Mouse (Mus musculus): ENCODE results near the gene Rarg. TPM values are rescaled to one million over a fixed set of nuclear protein-coding genes. Genes with fewer than 3 reads are reported as not detected.

Gene Rarg
- polyA plus RNA-seq, 1 experiment from 2014 or later: 2.8 TPM

GRCm38 (mm10) chr15:102279092-102279782, 21.9 kb upstream of the Rarg start, which contains the start of gene Mfsd5:
Gene Mfsd5, plus strand, starts transcription at chr15:102279454.
- Histone ChIP-seq H3K4me3 (replicated peaks) (peak within 1 kb of the TSS; percentile 77), H3K4me2 (peak within 1 kb of the TSS; percentile 87), H3K36me3 (replicated peaks) (peaks cover 20% of the 10 kb centered on the region), H3K9me3 (replicated peaks) (no peaks in the 10 kb centered on the region), H3K4me1 (replicated peaks) (peaks cover 55% of the 10 kb centered on the region), H3K27ac (replicated peaks) (peak within 1 kb of the TSS; percentile 77), H3K9ac (peak within 1 kb of the TSS; percentile 76), H3K27me3 (no peaks in the 10 kb centered on the region)
- peak; percentile 92 for ATAC-seq (ENCODE audit: insufficient read depth)
- under 1% methylated on average over 65 of the region's 65 CpGs for WGBS (ENCODE audit: insufficient replicate concordance)

- 0 out of 2 replicates have a peak, but pooled peaks cover 4% of the 10 kb centered on the region for H3K27me3 ChIP-seq
- no peak for ATAC-seq (ENCODE audit: insufficient read depth)
Measured at GRCm38 (mm10) chr15:102278726-102279091, 21.4 kb upstream of the Rarg start.

GRCm38 (mm10) chr15:102273982-102274716, 16.8 kb upstream of the Rarg start:
- WGBS (ENCODE audit: insufficient replicate concordance): 58% methylated on average over 6 of the region's 6 CpGs
- H3K9ac ChIP-seq: no peak overlapping the region

More at GRCm38 (mm10) chr15:102278726-102279091, 21.4 kb upstream of the Rarg start:
- peak overlapping the region; percentile 77 for H3K27ac ChIP-seq (replicated peaks)
- peak overlapping the region; percentile 76 for H3K9ac ChIP-seq
- no peaks in the 10 kb centered on the region for H3K9me3 ChIP-seq (replicated peaks)
- H3K4me1 ChIP-seq (replicated peaks): peaks cover 50% of the 10 kb centered on the region
- H3K4me2 ChIP-seq: peak overlapping the region; percentile 87
- WGBS (ENCODE audit: insufficient replicate concordance): 17% methylated on average over 7 of the region's 7 CpGs
- peaks cover 20% of the 10 kb centered on the region for H3K36me3 ChIP-seq (replicated peaks)
- peak overlapping the region; percentile 77 for H3K4me3 ChIP-seq (replicated peaks)

GRCm38 (mm10) chr15:102271441-102271840, 14.1 kb upstream of the Rarg start:
- no peak overlapping the region for H3K9ac ChIP-seq
- H3K4me1 ChIP-seq (replicated peaks): no peaks in the 10 kb centered on the region
- 23% methylated on average over 3 of the region's 3 CpGs for WGBS (ENCODE audit: insufficient replicate concordance)
- no peaks in the 10 kb centered on the region for H3K9me3 ChIP-seq (replicated peaks)
- H3K4me2 ChIP-seq: no peak overlapping the region
- ATAC-seq (ENCODE audit: insufficient read depth): no peak
- no peak overlapping the region for H3K27ac ChIP-seq (replicated peaks)
- no peak overlapping the region for H3K4me3 ChIP-seq (replicated peaks)
- H3K36me3 ChIP-seq (replicated peaks): no peaks in the 10 kb centered on the region
- H3K27me3 ChIP-seq: peaks cover 43% of the 10 kb centered on the region

More at GRCm38 (mm10) chr15:102273982-102274716, 16.8 kb upstream of the Rarg start:
- H3K9me3 ChIP-seq (replicated peaks): no peaks in the 10 kb centered on the region
- no peak for ATAC-seq (ENCODE audit: insufficient read depth)
- no peaks in the 10 kb centered on the region for H3K36me3 ChIP-seq (replicated peaks)
- H3K27me3 ChIP-seq: peaks cover 37% of the 10 kb centered on the region
- H3K4me2 ChIP-seq: no peak overlapping the region
- no peak overlapping the region for H3K27ac ChIP-seq (replicated peaks)
- H3K4me1 ChIP-seq (replicated peaks): peaks cover 8% of the 10 kb centered on the region
- H3K4me3 ChIP-seq (replicated peaks): no peak overlapping the region

GRCm38 (mm10) chr15:102270274-102270960, 13.1 kb upstream of the Rarg start, which contains the start of gene Gm9918:
Gene Gm9918, plus strand, starts transcription at chr15:102270563.
- H3K36me3 ChIP-seq (replicated peaks): no peaks in the 10 kb centered on the region
- no peak within 1 kb of the TSS for H3K4me3 ChIP-seq (replicated peaks)
- WGBS (ENCODE audit: insufficient replicate concordance): 30% methylated on average over 21 of the region's 21 CpGs
- H3K9ac ChIP-seq: no peak within 1 kb of the TSS
- no peaks in the 10 kb centered on the region for H3K9me3 ChIP-seq (replicated peaks)
- H3K27ac ChIP-seq (replicated peaks): no peak within 1 kb of the TSS
- H3K4me1 ChIP-seq (replicated peaks): no peaks in the 10 kb centered on the region
- H3K27me3 ChIP-seq: peaks cover 48% of the 10 kb centered on the region
- ATAC-seq (ENCODE audit: insufficient read depth): no peak
- peak within 1 kb of the TSS; percentile 20 for H3K4me2 ChIP-seq

GRCm38 (mm10) chr15:102265548-102265947, 8.2 kb upstream of the Rarg start:
- Histone ChIP-seq H3K36me3 (replicated peaks) (no peaks in the 10 kb centered on the region), H3K27ac (replicated peaks) (no peak overlapping the region), H3K4me1 (replicated peaks) (no peaks in the 10 kb centered on the region), H3K9ac (no peak overlapping the region), H3K9me3 (replicated peaks) (no peaks in the 10 kb centered on the region), H3K27me3 (peaks cover 55% of the 10 kb centered on the region), H3K4me2 (no peak overlapping the region), H3K4me3 (replicated peaks) (no peak overlapping the region)
- ATAC-seq (ENCODE audit: insufficient read depth): no peak
- 70% methylated on average over 5 of the region's 5 CpGs for WGBS (ENCODE audit: insufficient replicate concordance)

GRCm38 (mm10) chr15:102263037-102263436, 5.7 kb upstream of the Rarg start:
- no peaks in the 10 kb centered on the region for H3K36me3 ChIP-seq (replicated peaks)
- H3K4me1 ChIP-seq (replicated peaks): peaks cover 2% of the 10 kb centered on the region
- 36% methylated on average over 2 of the region's 2 CpGs for WGBS (ENCODE audit: insufficient replicate concordance)
- no peak overlapping the region for H3K4me3 ChIP-seq (replicated peaks)
- H3K9me3 ChIP-seq (replicated peaks): no peaks in the 10 kb centered on the region
- no peak for ATAC-seq (ENCODE audit: insufficient read depth)
- H3K9ac ChIP-seq: no peak overlapping the region
- no peak overlapping the region for H3K4me2 ChIP-seq
- peaks cover 59% of the 10 kb centered on the region for H3K27me3 ChIP-seq
- no peak overlapping the region for H3K27ac ChIP-seq (replicated peaks)

GRCm38 (mm10) chr15:102262582-102262981, 5.3 kb upstream of the Rarg start:
- H3K36me3 ChIP-seq (replicated peaks): no peaks in the 10 kb centered on the region
- 48% methylated on average over 7 of the region's 7 CpGs for WGBS (ENCODE audit: insufficient replicate concordance)
- H3K9ac ChIP-seq: no peak overlapping the region
- H3K4me3 ChIP-seq (replicated peaks): no peak overlapping the region
- ATAC-seq (ENCODE audit: insufficient read depth): no peak
- peaks cover 64% of the 10 kb centered on the region for H3K27me3 ChIP-seq
- no peaks in the 10 kb centered on the region for H3K9me3 ChIP-seq (replicated peaks)
- peaks cover 7% of the 10 kb centered on the region for H3K4me1 ChIP-seq (replicated peaks)
- H3K27ac ChIP-seq (replicated peaks): no peak overlapping the region
- no peak overlapping the region for H3K4me2 ChIP-seq

- no peak overlapping the region for H3K4me2 ChIP-seq
- no peak overlapping the region for H3K4me3 ChIP-seq (replicated peaks)
- ATAC-seq (ENCODE audit: insufficient read depth): no peak
- H3K27me3 ChIP-seq: peaks cover 92% of the 10 kb centered on the region
- WGBS (ENCODE audit: insufficient replicate concordance): 31% methylated on average over 11 of the region's 11 CpGs
- H3K4me1 ChIP-seq (replicated peaks): peaks cover 16% of the 10 kb centered on the region
- no peaks in the 10 kb centered on the region for H3K9me3 ChIP-seq (replicated peaks)
- H3K36me3 ChIP-seq (replicated peaks): no peaks in the 10 kb centered on the region
- H3K27ac ChIP-seq (replicated peaks): no peak overlapping the region
- no peak overlapping the region for H3K9ac ChIP-seq
Measured at GRCm38 (mm10) chr15:102258581-102259253, 1.4 kb upstream of the Rarg start.

GRCm38 (mm10) chr15:102258076-102258470, 756 bp upstream of the Rarg start:
- no peak overlapping the region for H3K27ac ChIP-seq (replicated peaks)
- H3K4me2 ChIP-seq: peak overlapping the region; percentile 70
- H3K36me3 ChIP-seq (replicated peaks): no peaks in the 10 kb centered on the region
- ATAC-seq (ENCODE audit: insufficient read depth): no peak
- peaks cover 91% of the 10 kb centered on the region for H3K27me3 ChIP-seq
- H3K4me1 ChIP-seq (replicated peaks): peaks cover 16% of the 10 kb centered on the region
- H3K9me3 ChIP-seq (replicated peaks): no peaks in the 10 kb centered on the region
- no peak overlapping the region for H3K9ac ChIP-seq
- WGBS (ENCODE audit: insufficient replicate concordance): 12% methylated on average over 12 of the region's 12 CpGs
- H3K4me3 ChIP-seq (replicated peaks): no peak overlapping the region
